Mouse (Mus musculus) brain, adult 2 months (tissue): Measurements from ENCODE around the gene Cysltr2.

ENCODE experiments used
- DNase-seq: peaks from one replicate; pipeline ENCODE4 v3.0.0; 2011; ENCODE audit warnings: low read depth, low spot score

Cysltr2 gene

GRCm38 (mm10) chr14:72986044-72986443, 62.9 kb downstream of the Cysltr2 start:
- DNase-seq: peak; percentile 18

- DNase-seq: no peak
Measured at GRCm38 (mm10) chr14:72985113-72985512, 63.8 kb downstream of the Cysltr2 start.

GRCm38 (mm10) chr14:72983456-72983855, 65.5 kb downstream of the Cysltr2 start:
- DNase-seq: peak; percentile 95

- peak; percentile 70 for DNase-seq
Measured at GRCm38 (mm10) chr14:72982981-72983436, 65.9 kb downstream of the Cysltr2 start.

- DNase-seq: peak; percentile 73
Measured at GRCm38 (mm10) chr14:72980761-72981160, 68.2 kb downstream of the Cysltr2 start.

- DNase-seq: no peak
Measured at GRCm38 (mm10) chr14:72980106-72980505, 68.8 kb downstream of the Cysltr2 start.

GRCm38 (mm10) chr14:72976111-72976510, 72.8 kb downstream of the Cysltr2 start:
- no peak for DNase-seq
